Mouse (Mus musculus) bone marrow, adult 2 months (tissue): ENCODE data around the gene Cradd.

ENCODE experiments used
- CTCF ChIP-seq: fragments of 200-500 bp; IDR thresholded peaks from 2 replicates; pipeline ENCODE4 v1.5.1; 2011; ENCODE audit warnings: low read length, control low read depth; ENCODE audit not compliant: control insufficient read depth, insufficient read depth
- POLR2A ChIP-seq: fragments of 200-500 bp; IDR thresholded peaks from 2 replicates; pipeline ENCODE4 v1.6.1; 2011; ENCODE audit warnings: low read depth, mild to moderate bottlenecking, control low read depth, low read length, borderline replicate concordance; ENCODE audit not compliant: control insufficient read depth

GRCm38 (mm10) chr10:95213820-95214219 lies 110.1 kb downstream of the Cradd start:
- TF ChIP-seq CTCF: no peak
- TF ChIP-seq POLR2A: no peak
